Mouse (Mus musculus) limb, embryonic 11.5 days (tissue): Measurements from ENCODE around the gene Ctsz. TPM values are rescaled to one million over a fixed set of nuclear protein-coding genes. Genes with fewer than 3 reads are reported as not detected.

Experiments
- ATAC-seq: fragments of 200-750 bp; cut with Nextera tagmentation; 2 replicates; pipeline ENCODE4 v1.8.0; 2017; ENCODE audit warnings: low read depth; ENCODE audit not compliant: insufficient number of reproducible peaks, low FRiP score, low TSS enrichment
- DNase-seq: peaks from one replicate; pipeline ENCODE4 v3.0.0-alpha.2; 2015; ENCODE audit warnings: low spot score
- H3K27ac ChIP-seq: fragments of 300-500 bp; sonication (generic); replicated peaks from 2 replicates; pipeline ENCODE4 v1.5.1; 2014; ENCODE audit warnings: low read depth, mild to moderate bottlenecking, low read length
- H3K27me3 ChIP-seq: fragments of 300-500 bp; sonication (generic); 2 replicates; pipeline ENCODE4 v1.6.1; 2014; ENCODE audit warnings: mild to moderate bottlenecking, low read length, mixed read lengths; ENCODE audit not compliant: control insufficient read depth, insufficient read depth
- H3K36me3 ChIP-seq: fragments of 300-500 bp; sonication (generic); 2 replicates; pipeline ENCODE4 v1.6.1; 2014; ENCODE audit warnings: mild to moderate bottlenecking, low read length, moderate library complexity, mixed read lengths; ENCODE audit not compliant: control insufficient read depth, insufficient read depth
- H3K4me1 ChIP-seq: fragments of 300-500 bp; sonication (generic); 2 replicates; pipeline ENCODE4 v1.6.1; 2014; ENCODE audit warnings: low read length, mixed read lengths; ENCODE audit not compliant: control insufficient read depth, insufficient read depth
- H3K4me2 ChIP-seq: fragments of 300-500 bp; sonication (generic); 2 replicates; pipeline ENCODE4 v1.6.1; 2014; ENCODE audit warnings: low read depth, mild to moderate bottlenecking, moderate library complexity; ENCODE audit not compliant: severe bottlenecking
- H3K4me3 ChIP-seq: fragments of 300-500 bp; sonication (generic); 2 replicates; pipeline ENCODE4 v1.5.1; 2014; ENCODE audit warnings: low read depth, low read length
- H3K9ac ChIP-seq: fragments of 300-500 bp; sonication (generic); 2 replicates; pipeline ENCODE4 v1.6.1; 2014; ENCODE audit warnings: mild to moderate bottlenecking, low read length
- H3K9me3 ChIP-seq: fragments of 300-500 bp; sonication (generic); 2 replicates; pipeline ENCODE4 v1.6.1; 2016; ENCODE audit warnings: low read length; ENCODE audit not compliant: control insufficient read depth
- WGBS: fragments of 180-500 bp; shearing (Covaris S2); extraction: QIAGEN DNeasy Blood & Tissue Kit; methylation state at CpG from one replicate; pipeline ENCODE4 v1.1.7; 2014; 5-methylcytosine and 5-hydroxymethylcytosine counted together
- polyA plus RNA-seq: library from polyadenylated mRNA; unstranded; fragments of >200 nt; fragmentation: Nextera tagmentation; extraction: Ambion mirVana; gene quantifications from 2 replicates; pipeline ENCODE4 v1.2.1, GENCODE M21; 2014

Ctsz gene
- polyA plus RNA-seq, 1 experiment from 2014 or later = 106 TPM

DNA sequence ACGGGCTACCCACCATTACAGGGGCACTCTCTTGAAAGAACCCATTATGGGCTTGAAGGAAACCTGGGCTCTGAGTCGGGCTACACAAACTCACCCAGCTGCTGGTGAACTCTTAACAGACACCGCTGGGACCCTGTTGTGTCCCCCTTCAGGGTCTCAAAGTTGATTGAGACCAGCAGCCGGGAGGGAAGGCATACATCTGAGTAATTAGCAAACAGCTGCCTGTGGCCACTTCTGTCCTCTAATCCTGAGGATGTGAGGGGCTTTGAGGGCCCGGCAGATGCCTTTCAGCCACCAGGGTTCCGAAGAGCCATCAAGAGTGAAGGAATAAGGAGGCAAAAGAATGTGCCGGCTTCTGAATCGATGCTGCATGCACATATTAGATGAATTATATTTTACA lies 8.1 kb upstream of the Ctsz start:
- no peaks in the 10 kb centered on the region for H3K36me3 ChIP-seq
- ATAC-seq (no peak), DNase-seq (no peak)
- no peak overlapping the region for H3K4me2 ChIP-seq
- no peaks in the 10 kb centered on the region for H3K27me3 ChIP-seq
- H3K4me1 ChIP-seq = no peaks in the 10 kb centered on the region
- 48% methylated on average over 8 of the region's 8 CpGs for WGBS
- no peak overlapping the region for H3K9ac ChIP-seq
- H3K9me3 ChIP-seq = no peaks in the 10 kb centered on the region
- no peak overlapping the region for H3K4me3 ChIP-seq
- no peak overlapping the region for H3K27ac ChIP-seq

DNA sequence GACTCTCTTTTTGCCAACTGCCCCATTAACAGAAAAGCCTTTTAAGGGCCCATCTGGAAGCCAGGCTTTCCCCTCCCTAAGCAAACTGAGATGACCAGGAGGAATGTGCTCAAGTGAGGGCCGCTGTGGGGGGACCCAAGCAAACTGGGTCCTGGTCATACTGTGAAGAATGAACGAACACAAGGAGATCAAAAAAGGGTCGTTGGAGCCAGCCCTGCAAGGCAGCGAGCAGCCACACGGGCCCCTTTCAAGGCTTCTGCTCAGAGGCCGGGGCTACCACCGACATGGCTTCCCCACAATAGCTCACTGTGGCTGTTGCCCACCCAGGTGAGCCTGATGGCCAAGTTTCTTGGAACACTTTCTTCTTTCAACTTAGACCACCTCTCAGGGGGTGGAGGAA lies 7.7 kb upstream of the Ctsz start:
- H3K4me2 ChIP-seq = no peak overlapping the region
- H3K36me3 ChIP-seq = no peaks in the 10 kb centered on the region
- H3K4me3 ChIP-seq = no peak overlapping the region
- no peaks in the 10 kb centered on the region for H3K4me1 ChIP-seq
- no peak overlapping the region for H3K9ac ChIP-seq
- 45% methylated on average over 7 of the region's 7 CpGs for WGBS
- no peaks in the 10 kb centered on the region for H3K27me3 ChIP-seq
- DNase-seq (no peak), ATAC-seq (no peak)
- H3K9me3 ChIP-seq = no peaks in the 10 kb centered on the region
- no peak overlapping the region for H3K27ac ChIP-seq

DNA sequence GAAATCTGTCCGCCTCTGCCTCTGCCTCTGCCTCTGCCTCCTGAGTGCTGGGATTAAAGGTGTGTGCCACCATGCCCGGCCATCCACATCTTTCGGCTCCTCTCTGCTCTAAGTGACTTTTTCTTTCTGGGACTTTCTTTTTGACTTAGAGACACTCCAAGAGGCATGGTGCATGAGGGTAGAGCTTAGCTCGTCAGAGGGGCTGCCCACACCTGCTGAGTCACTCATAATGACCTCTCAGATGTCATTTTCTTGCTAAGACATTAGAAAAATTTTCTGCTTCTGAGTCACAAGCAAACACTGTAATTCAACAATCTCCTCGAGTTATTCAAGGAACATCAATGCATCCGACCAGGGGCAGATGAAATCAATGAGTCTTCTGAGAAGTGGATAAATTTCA lies 6.2 kb upstream of the Ctsz start:
- Histone ChIP-seq H3K27me3 (no peaks in the 10 kb centered on the region), H3K4me1 (no peaks in the 10 kb centered on the region), H3K4me2 (no peak overlapping the region), H3K9me3 (no peaks in the 10 kb centered on the region), H3K9ac (no peak overlapping the region), H3K36me3 (no peaks in the 10 kb centered on the region), H3K4me3 (no peak overlapping the region), H3K27ac (no peak overlapping the region)
- WGBS = 85% methylated on average over 6 of the region's 6 CpGs
- no peak for ATAC-seq
- no peak for DNase-seq

DNA sequence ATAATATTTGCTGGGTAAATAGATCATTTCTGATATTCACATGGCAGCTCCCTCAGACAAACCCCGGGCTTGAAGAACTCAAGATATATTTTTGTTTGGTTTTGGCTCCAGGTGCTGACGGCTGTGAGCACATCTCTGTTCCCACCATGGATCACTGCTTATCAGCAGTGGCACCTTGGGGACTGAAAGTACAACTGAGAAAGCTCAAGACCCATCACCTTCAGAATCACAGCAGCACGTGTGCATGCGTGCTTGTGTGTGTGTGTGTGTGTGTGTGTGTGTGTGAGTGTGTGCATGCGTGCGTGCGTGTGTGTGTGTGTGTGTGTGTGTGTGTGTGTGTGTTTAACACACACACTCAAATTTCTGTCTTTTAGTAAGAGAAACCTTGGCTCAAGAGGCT lies 5.5 kb upstream of the Ctsz start:
- H3K4me2 ChIP-seq = no peak overlapping the region
- H3K27ac ChIP-seq = no peak overlapping the region
- no peak for ATAC-seq
- H3K9me3 ChIP-seq = no peaks in the 10 kb centered on the region
- WGBS = 90% methylated on average over 7 of the region's 7 CpGs
- no peaks in the 10 kb centered on the region for H3K27me3 ChIP-seq
- H3K4me3 ChIP-seq = no peak overlapping the region
- no peaks in the 10 kb centered on the region for H3K36me3 ChIP-seq
- no peak for DNase-seq
- H3K4me1 ChIP-seq = no peaks in the 10 kb centered on the region
- H3K9ac ChIP-seq = no peak overlapping the region

DNA sequence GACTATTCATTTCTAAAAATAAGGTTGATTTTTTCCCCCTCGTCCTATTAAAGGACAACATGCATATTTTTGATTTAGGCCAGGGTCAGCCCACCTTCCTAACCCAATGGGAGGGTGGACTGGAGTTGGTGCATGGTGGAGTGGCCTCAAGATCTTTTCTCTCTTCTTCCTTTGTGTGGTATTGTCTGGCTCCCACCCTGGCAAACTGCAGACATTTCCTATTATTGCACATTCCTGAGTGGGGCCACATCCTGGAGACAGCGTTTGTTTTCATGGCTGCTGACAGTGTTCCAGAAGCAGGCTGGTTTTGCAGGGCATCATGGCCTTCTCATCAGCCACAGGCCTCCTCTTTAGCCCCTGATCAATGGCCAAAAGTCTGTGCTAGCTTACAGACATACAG lies 4.2 kb upstream of the Ctsz start:
- peaks cover 4% of the 10 kb centered on the region for H3K4me1 ChIP-seq
- DNase-seq (no peak), ATAC-seq (no peak)
- no peaks in the 10 kb centered on the region for H3K27me3 ChIP-seq
- no peak overlapping the region for H3K4me3 ChIP-seq
- no peak overlapping the region for H3K27ac ChIP-seq
- H3K4me2 ChIP-seq = no peak overlapping the region
- 71% methylated on average over 2 of the region's 2 CpGs for WGBS
- H3K9ac ChIP-seq = no peak overlapping the region
- H3K9me3 ChIP-seq = no peaks in the 10 kb centered on the region
- no peaks in the 10 kb centered on the region for H3K36me3 ChIP-seq

DNA sequence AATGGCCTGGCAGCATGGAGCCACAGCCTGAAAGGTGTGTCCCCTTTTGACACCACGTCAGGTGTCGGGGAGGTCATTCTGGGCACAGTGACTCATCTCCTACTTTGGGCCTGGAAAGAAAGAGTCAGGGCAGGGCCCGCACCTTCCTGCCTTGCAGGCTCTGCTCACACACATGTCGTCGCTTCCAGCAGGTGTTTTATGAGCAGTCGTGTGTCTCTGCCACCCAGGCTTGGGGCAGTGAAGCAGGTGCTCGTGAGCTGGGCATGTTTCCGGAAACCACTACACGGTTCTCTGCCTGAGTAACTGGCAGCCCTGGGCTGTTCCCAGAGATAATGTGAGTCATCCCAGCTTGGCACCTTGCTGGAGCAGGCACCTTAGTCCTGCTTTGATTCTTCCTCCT lies 3.6 kb upstream of the Ctsz start:
- no peak overlapping the region for H3K4me2 ChIP-seq
- no peak overlapping the region for H3K27ac ChIP-seq

DNA sequence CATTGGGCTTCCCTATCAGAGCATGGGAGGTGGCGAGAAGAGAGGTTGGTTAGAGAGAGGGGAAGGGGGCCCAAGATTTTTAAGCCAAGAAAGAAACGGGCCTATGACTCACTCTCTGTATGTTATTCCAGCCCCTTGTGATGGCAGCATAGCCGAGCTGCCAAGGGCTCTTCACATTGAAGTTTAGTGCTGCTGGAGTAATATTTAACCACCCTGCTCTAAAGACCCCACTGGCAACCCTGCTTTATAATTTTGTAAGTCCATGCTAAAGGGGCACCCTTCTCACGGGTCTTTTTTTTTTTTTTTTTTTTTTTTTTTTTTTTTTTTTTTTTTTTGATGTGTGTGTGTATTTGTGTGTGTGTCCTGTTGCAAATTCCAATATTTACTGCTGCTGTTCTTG lies 3.1 kb upstream of the Ctsz start:
- H3K9ac ChIP-seq = no peak overlapping the region
- 82% methylated on average over 4 of the region's 4 CpGs for WGBS
- H3K9me3 ChIP-seq = no peaks in the 10 kb centered on the region
- no peaks in the 10 kb centered on the region for H3K36me3 ChIP-seq
- peaks cover 8% of the 10 kb centered on the region for H3K4me1 ChIP-seq
- no peak overlapping the region for H3K27ac ChIP-seq
- DNase-seq (no peak), ATAC-seq (no peak)
- no peaks in the 10 kb centered on the region for H3K27me3 ChIP-seq
- H3K4me2 ChIP-seq = no peak overlapping the region
- no peak overlapping the region for H3K4me3 ChIP-seq

More for the DNA sequence above, 3.6 kb upstream of the Ctsz start:
- Histone ChIP-seq H3K9me3 (no peaks in the 10 kb centered on the region), H3K9ac (no peak overlapping the region), H3K4me3 (no peak overlapping the region), H3K27me3 (no peaks in the 10 kb centered on the region), H3K4me1 (peaks cover 8% of the 10 kb centered on the region), H3K36me3 (no peaks in the 10 kb centered on the region)
- ATAC-seq (no peak), DNase-seq (no peak)
- WGBS = 69% methylated on average over 9 of the region's 9 CpGs

DNA sequence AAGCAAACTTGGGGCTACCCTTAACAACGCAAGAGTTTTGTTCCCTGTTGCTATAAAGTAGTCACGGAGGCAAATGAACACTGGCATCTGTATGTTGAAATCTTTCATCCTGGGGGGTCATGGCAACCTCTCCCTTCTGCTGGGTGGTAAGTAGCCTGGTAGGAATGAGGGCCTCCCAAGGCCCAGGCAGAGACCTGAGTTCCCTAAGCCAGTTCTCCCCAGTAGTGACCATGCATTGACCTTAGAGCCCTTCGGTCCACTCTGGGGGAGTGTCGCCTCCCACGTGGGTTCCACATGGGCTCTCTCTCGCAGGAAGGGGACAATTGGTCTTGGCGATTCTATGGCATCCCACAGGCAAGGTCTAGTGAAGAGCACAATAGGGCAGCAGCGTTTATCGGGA lies 1.1 kb upstream of the Ctsz start:
- no peaks in the 10 kb centered on the region for H3K36me3 ChIP-seq
- no peaks in the 10 kb centered on the region for H3K9me3 ChIP-seq
- no peak overlapping the region for H3K4me2 ChIP-seq
- no peak overlapping the region for H3K9ac ChIP-seq
- ATAC-seq (no peak), DNase-seq (no peak)
- H3K4me1 ChIP-seq = peaks cover 8% of the 10 kb centered on the region
- H3K27me3 ChIP-seq = no peaks in the 10 kb centered on the region
- H3K27ac ChIP-seq = no peak overlapping the region
- no peak overlapping the region for H3K4me3 ChIP-seq
- WGBS = 81% methylated on average over 9 of the region's 9 CpGs

DNA sequence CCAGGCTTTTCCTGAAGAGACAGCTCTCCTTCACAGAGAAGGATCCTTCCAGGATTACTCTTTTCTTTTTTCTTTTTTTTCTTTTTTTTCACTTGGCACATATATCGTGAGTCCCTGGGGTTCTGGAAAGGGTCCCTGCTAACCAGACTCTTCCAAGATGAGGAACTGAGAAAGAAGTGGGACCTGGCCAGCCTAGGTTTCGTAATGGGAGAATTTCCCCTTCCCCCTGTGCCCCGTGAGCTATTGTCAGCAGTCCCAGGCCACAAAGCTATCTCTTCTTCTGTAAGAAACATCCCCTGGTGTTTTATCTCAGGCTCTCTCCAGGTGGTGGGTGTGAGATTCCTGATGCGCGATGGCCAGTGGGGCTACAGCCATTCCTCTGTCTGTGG lies 605 bp upstream of the Ctsz start:
- no peak overlapping the region for H3K4me3 ChIP-seq
- DNase-seq (no peak), ATAC-seq (no peak)
- H3K36me3 ChIP-seq = no peaks in the 10 kb centered on the region
- WGBS = 66% methylated on average over 5 of the region's 5 CpGs
- peaks cover 8% of the 10 kb centered on the region for H3K4me1 ChIP-seq
- no peak overlapping the region; the same call in 1 of the 2 replicates for H3K9ac ChIP-seq
- H3K27me3 ChIP-seq = no peaks in the 10 kb centered on the region
- H3K4me2 ChIP-seq = peak overlapping the region; percentile 54
- no peaks in the 10 kb centered on the region for H3K9me3 ChIP-seq
- no peak overlapping the region for H3K27ac ChIP-seq
